Mouse (Mus musculus) forebrain, embryonic 14.5 days (tissue): ENCODE data around the gene Thrsp. TPM values are rescaled to one million over a fixed set of nuclear protein-coding genes. Genes with fewer than 3 reads are reported as not detected.

ENCODE experiments used
- ATAC-seq: fragments of 200-750 bp; cut with Nextera tagmentation; 2 replicates; pipeline ENCODE4 v1.8.0; 2017; ENCODE audit warnings: mild to moderate bottlenecking, moderate library complexity
- DNase-seq: peaks from one replicate; pipeline ENCODE4 v3.0.0-alpha.2; 2015; ENCODE audit warnings: low spot score
- H3K27ac ChIP-seq: fragments of 300-500 bp; sonication (generic); 2 replicates; pipeline ENCODE4 v1.5.1; 2014; ENCODE audit warnings: low read depth, mild to moderate bottlenecking, control low read depth, low read length, moderate library complexity
- H3K27me3 ChIP-seq: fragments of 300-500 bp; sonication (generic); replicated peaks from 2 replicates; pipeline ENCODE4 v1.6.1; 2014; ENCODE audit warnings: low read length, control low read depth, mixed read lengths; ENCODE audit not compliant: control insufficient read depth, insufficient read depth
- H3K36me3 ChIP-seq: fragments of 300-500 bp; sonication (generic); 2 replicates; pipeline ENCODE4 v1.6.1; 2014; ENCODE audit warnings: low read length, control low read depth; ENCODE audit not compliant: control insufficient read depth, insufficient read depth
- H3K4me1 ChIP-seq: fragments of 300-500 bp; sonication (generic); 2 replicates; pipeline ENCODE4 v1.6.1; 2014; ENCODE audit warnings: antibody characterized with exemption, low read length, control low read depth; ENCODE audit not compliant: control insufficient read depth, insufficient read depth
- H3K4me2 ChIP-seq: fragments of 300-500 bp; sonication (generic); 2 replicates; pipeline ENCODE4 v1.6.1; 2014; ENCODE audit warnings: mild to moderate bottlenecking, control low read depth, low read length
- H3K4me3 ChIP-seq: fragments of 300-500 bp; sonication (generic); 2 replicates; pipeline ENCODE4 v1.5.1; 2014; ENCODE audit warnings: low read depth, low read length, control low read depth
- H3K9ac ChIP-seq: fragments of 300-500 bp; sonication (generic); 2 replicates; pipeline ENCODE4 v1.6.1; 2014; ENCODE audit warnings: mild to moderate bottlenecking, low read length, control low read depth, moderate library complexity
- H3K9me3 ChIP-seq: fragments of 300-500 bp; sonication (generic); replicated peaks from 2 replicates; pipeline ENCODE4 v1.6.1; 2016; ENCODE audit warnings: low read length, control low read depth, mixed read lengths; ENCODE audit not compliant: control insufficient read depth
- WGBS: fragments of 180-500 bp; shearing (Covaris S2); extraction: QIAGEN DNeasy Blood & Tissue Kit; methylation state at CpG from one replicate; pipeline ENCODE4 v1.1.7; 2014; 5-methylcytosine and 5-hydroxymethylcytosine counted together
- polyA plus RNA-seq: library from polyadenylated mRNA; unstranded; fragments of >200 nt; fragmentation: Nextera tagmentation; extraction: Ambion mirVana; gene quantifications from 2 replicates; pipeline ENCODE4 v1.2.1, GENCODE M21; 2014

Thrsp gene
- polyA plus RNA-seq, 1 experiment from 2014 or later: 3.2 TPM

GRCm38 (mm10) chr7:97387561-97388147 lies 29.9 kb downstream of the Thrsp start:
- ATAC-seq (no peak), DNase-seq (no peak)
- Histone ChIP-seq H3K27ac (peak overlapping the region; percentile 53), H3K4me2 (no peak overlapping the region), H3K36me3 (peaks cover 68% of the 10 kb centered on the region), H3K9ac (no peak overlapping the region), H3K9me3 (no peaks in the 10 kb centered on the region), H3K4me1 (peaks cover 8% of the 10 kb centered on the region), H3K4me3 (no peak overlapping the region), H3K27me3 (no peaks in the 10 kb centered on the region)
- 89% methylated on average over 8 of the region's 8 CpGs for WGBS

GRCm38 (mm10) chr7:97386806-97387370 lies 30.6 kb downstream of the Thrsp start:
- H3K27me3 ChIP-seq: no peaks in the 10 kb centered on the region
- DNase-seq (peak; percentile 83), ATAC-seq (peak; percentile 63; the same call in 1 of the 2 replicates)
- WGBS: 70% methylated on average over 5 of the region's 5 CpGs
- H3K4me1 ChIP-seq: peaks cover 8% of the 10 kb centered on the region
- peak overlapping the region; percentile 53; the same call in 1 of the 2 replicates for H3K27ac ChIP-seq
- H3K9me3 ChIP-seq: no peaks in the 10 kb centered on the region
- H3K9ac ChIP-seq: no peak overlapping the region
- no peak overlapping the region for H3K4me3 ChIP-seq
- H3K36me3 ChIP-seq: peaks cover 75% of the 10 kb centered on the region
- H3K4me2 ChIP-seq: no peak overlapping the region

GRCm38 (mm10) chr7:97386106-97386805 lies 31.3 kb downstream of the Thrsp start:
- ATAC-seq (no peak), DNase-seq (peak; percentile 16)
- H3K4me1 ChIP-seq: peaks cover 4% of the 10 kb centered on the region
- H3K9me3 ChIP-seq: no peaks in the 10 kb centered on the region
- H3K36me3 ChIP-seq: peaks cover 75% of the 10 kb centered on the region
- 88% methylated on average over 7 of the region's 7 CpGs for WGBS
- no peaks in the 10 kb centered on the region for H3K27me3 ChIP-seq
- no peak overlapping the region for H3K4me3 ChIP-seq
- H3K27ac ChIP-seq: peak overlapping the region; percentile 30; the same call in 1 of the 2 replicates
- no peak overlapping the region for H3K4me2 ChIP-seq
- no peak overlapping the region for H3K9ac ChIP-seq

- Histone ChIP-seq H3K9me3 (no peaks in the 10 kb centered on the region), H3K36me3 (peaks cover 86% of the 10 kb centered on the region), H3K9ac (no peak overlapping the region), H3K27ac (no peak overlapping the region), H3K4me3 (no peak overlapping the region), H3K4me2 (no peak overlapping the region), H3K27me3 (no peaks in the 10 kb centered on the region), H3K4me1 (no peaks in the 10 kb centered on the region)
- peak; percentile 29 for DNase-seq
- WGBS: 77% methylated on average over 10 of the region's 10 CpGs
- ATAC-seq: no peak
Observed at GRCm38 (mm10) chr7:97383496-97384132, 33.9 kb downstream of the Thrsp start.

GRCm38 (mm10) chr7:97382661-97383060 lies 34.9 kb downstream of the Thrsp start:
- ATAC-seq: no peak
- Histone ChIP-seq H3K4me1 (no peaks in the 10 kb centered on the region), H3K4me2 (no peak overlapping the region), H3K4me3 (no peak overlapping the region), H3K27me3 (no peaks in the 10 kb centered on the region), H3K36me3 (peaks cover 88% of the 10 kb centered on the region), H3K9me3 (no peaks in the 10 kb centered on the region), H3K9ac (no peak overlapping the region), H3K27ac (no peak overlapping the region)
- WGBS: 96% methylated on average over 8 of the region's 8 CpGs
- no peak for DNase-seq

- Histone ChIP-seq H3K36me3 (peaks cover 90% of the 10 kb centered on the region), H3K4me3 (no peak overlapping the region), H3K27me3 (no peaks in the 10 kb centered on the region), H3K4me1 (no peaks in the 10 kb centered on the region), H3K9me3 (no peaks in the 10 kb centered on the region), H3K4me2 (no peak overlapping the region), H3K27ac (no peak overlapping the region), H3K9ac (no peak overlapping the region)
- no peak for ATAC-seq
- WGBS: 91% methylated on average over 5 of the region's 5 CpGs
- no peak for DNase-seq
Observed at GRCm38 (mm10) chr7:97380500-97381123, 36.9 kb downstream of the Thrsp start.

GRCm38 (mm10) chr7:97379304-97379703 lies 38.2 kb downstream of the Thrsp start:
- WGBS: 91% methylated on average over 5 of the region's 5 CpGs
- ATAC-seq (no peak), DNase-seq (no peak)
- no peak overlapping the region for H3K4me2 ChIP-seq
- H3K4me1 ChIP-seq: no peaks in the 10 kb centered on the region
- no peaks in the 10 kb centered on the region for H3K9me3 ChIP-seq
- H3K36me3 ChIP-seq: peaks cover 91% of the 10 kb centered on the region
- H3K4me3 ChIP-seq: no peak overlapping the region
- H3K9ac ChIP-seq: no peak overlapping the region
- no peak overlapping the region for H3K27ac ChIP-seq
- no peaks in the 10 kb centered on the region for H3K27me3 ChIP-seq

GRCm38 (mm10) chr7:97375906-97376305 lies 41.6 kb downstream of the Thrsp start:
- H3K9ac ChIP-seq: no peak overlapping the region
- no peaks in the 10 kb centered on the region for H3K27me3 ChIP-seq
- no peak overlapping the region for H3K27ac ChIP-seq
- WGBS: 76% methylated on average over 2 of the region's 2 CpGs
- ATAC-seq (no peak), DNase-seq (no peak)
- H3K36me3 ChIP-seq: peaks cover 60% of the 10 kb centered on the region
- H3K4me1 ChIP-seq: peaks cover 6% of the 10 kb centered on the region; the same call in 1 of the 2 replicates
- no peaks in the 10 kb centered on the region for H3K9me3 ChIP-seq
- no peak overlapping the region for H3K4me2 ChIP-seq
- no peak overlapping the region for H3K4me3 ChIP-seq
